Mouse (Mus musculus) lung, embryonic 16.5 days (tissue): ENCODE measurements at regions not wholly inside any gene's neighbourhood (a gene's known extent, or its start where the extent isn't known, plus 50 kb on each side); places are given as distances from the start of the nearest gene placed in this dataset.
A peak's percentile ranks its signal among the peaks of the same experiment; 100 is the strongest.

ENCODE experiments used
- ATAC-seq: fragments of 200-750 bp; cut with Nextera tagmentation; 2 replicates; pipeline ENCODE4 v1.8.0; 2017; ENCODE audit warnings: low read depth, mild to moderate bottlenecking, moderate library complexity
- H3K27ac ChIP-seq: fragments of 300-500 bp; sonication (generic); 2 replicates; pipeline ENCODE4 v1.5.1; 2014; ENCODE audit warnings: mild to moderate bottlenecking, control low read depth, low read length
- H3K27me3 ChIP-seq: fragments of 300-500 bp; sonication (generic); 2 replicates; pipeline ENCODE4 v1.6.1; 2014; ENCODE audit warnings: low read depth, low read length, mixed read lengths; ENCODE audit not compliant: control insufficient read depth, insufficient read depth
- H3K36me3 ChIP-seq: fragments of 300-500 bp; sonication (generic); 2 replicates; pipeline ENCODE4 v1.6.1; 2014; ENCODE audit warnings: low read length; ENCODE audit not compliant: control insufficient read depth, insufficient read depth
- H3K4me1 ChIP-seq: fragments of 300-500 bp; sonication (generic); replicated peaks from 2 replicates; pipeline ENCODE4 v1.6.1; 2014; ENCODE audit warnings: low read length, mixed read lengths; ENCODE audit not compliant: control insufficient read depth, insufficient read depth
- H3K4me2 ChIP-seq: fragments of 300-500 bp; sonication (generic); 2 replicates; pipeline ENCODE4 v1.6.1; 2014; ENCODE audit warnings: low read depth, low read length, control low read depth
- H3K4me3 ChIP-seq: fragments of 300-500 bp; sonication (generic); 2 replicates; pipeline ENCODE4 v1.5.1; 2014; ENCODE audit warnings: mild to moderate bottlenecking, low read length, control low read depth
- H3K9ac ChIP-seq: fragments of 300-500 bp; sonication (generic); 2 replicates; pipeline ENCODE4 v1.6.1; 2014; ENCODE audit warnings: low read length, control low read depth
- H3K9me3 ChIP-seq: fragments of 300-500 bp; sonication (generic); 2 replicates; pipeline ENCODE4 v1.6.1; 2016; ENCODE audit warnings: low read length; ENCODE audit not compliant: control insufficient read depth
- WGBS: fragments of 180-500 bp; shearing (Covaris S2); extraction: QIAGEN DNeasy Blood & Tissue Kit; methylation state at CpG from one replicate; pipeline ENCODE4 v1.1.7; 2014; 5-methylcytosine and 5-hydroxymethylcytosine counted together

- no peak overlapping the region for H3K27ac ChIP-seq
- H3K27me3 ChIP-seq: no peaks in the 10 kb centered on the region
- no peaks in the 10 kb centered on the region for H3K4me1 ChIP-seq
- no peak for ATAC-seq
- 43% methylated on average over 4 of the region's 4 CpGs for WGBS
- no peaks in the 10 kb centered on the region for H3K9me3 ChIP-seq
- no peak overlapping the region for H3K4me3 ChIP-seq
- H3K4me2 ChIP-seq: no peak overlapping the region
- H3K36me3 ChIP-seq: no peaks in the 10 kb centered on the region
- no peak overlapping the region for H3K9ac ChIP-seq
Observed at GRCm38 (mm10) chr11:17324651-17325050, 67.3 kb downstream of the C1d start.

- H3K9me3 ChIP-seq: no peaks in the 10 kb centered on the region
- H3K4me2 ChIP-seq: no peak overlapping the region
- H3K36me3 ChIP-seq: no peaks in the 10 kb centered on the region
- no peaks in the 10 kb centered on the region for H3K4me1 ChIP-seq
- H3K9ac ChIP-seq: no peak overlapping the region
- WGBS: 60% methylated on average over 10 of the region's 10 CpGs
- H3K4me3 ChIP-seq: no peak overlapping the region
- ATAC-seq: peak; percentile 61; the same call in 1 of the 2 replicates
- H3K27ac ChIP-seq: no peak overlapping the region
- no peaks in the 10 kb centered on the region for H3K27me3 ChIP-seq
Observed at GRCm38 (mm10) chr11:17325731-17326646, 68.6 kb downstream of the C1d start.

GRCm38 (mm10) chr11:17326695-17327094 lies 69.3 kb downstream of the C1d start:
- Histone ChIP-seq H3K9ac (no peak overlapping the region), H3K27ac (no peak overlapping the region), H3K4me3 (no peak overlapping the region), H3K9me3 (no peaks in the 10 kb centered on the region), H3K4me2 (no peak overlapping the region), H3K4me1 (no peaks in the 10 kb centered on the region), H3K27me3 (no peaks in the 10 kb centered on the region), H3K36me3 (no peaks in the 10 kb centered on the region)
- WGBS: 54% methylated on average over 4 of the region's 4 CpGs
- no peak for ATAC-seq

GRCm38 (mm10) chr11:17351476-17351875 lies 94.1 kb downstream of the C1d start:
- ATAC-seq: no peak
- Histone ChIP-seq H3K9me3 (no peaks in the 10 kb centered on the region), H3K4me3 (no peak overlapping the region), H3K4me2 (no peak overlapping the region), H3K27ac (no peak overlapping the region), H3K36me3 (no peaks in the 10 kb centered on the region), H3K27me3 (no peaks in the 10 kb centered on the region), H3K9ac (no peak overlapping the region), H3K4me1 (no peaks in the 10 kb centered on the region)
- WGBS: 91% methylated on average over 1 of the region's 1 CpGs

- H3K36me3 ChIP-seq: no peaks in the 10 kb centered on the region
- no peak overlapping the region for H3K4me3 ChIP-seq
- H3K9ac ChIP-seq: no peak overlapping the region
- no peaks in the 10 kb centered on the region for H3K4me1 ChIP-seq
- H3K4me2 ChIP-seq: no peak overlapping the region
- WGBS: 66% methylated on average over 17 of the region's 17 CpGs
- no peak overlapping the region for H3K27ac ChIP-seq
- no peak for ATAC-seq
- no peaks in the 10 kb centered on the region for H3K9me3 ChIP-seq
- no peaks in the 10 kb centered on the region for H3K27me3 ChIP-seq
Observed at GRCm38 (mm10) chr11:17352148-17353130, 95.1 kb downstream of the C1d start.

- Histone ChIP-seq H3K9ac (no peak overlapping the region), H3K4me2 (no peak overlapping the region), H3K9me3 (no peaks in the 10 kb centered on the region), H3K27me3 (no peaks in the 10 kb centered on the region), H3K4me1 (no peaks in the 10 kb centered on the region), H3K27ac (no peak overlapping the region), H3K4me3 (no peak overlapping the region), H3K36me3 (no peaks in the 10 kb centered on the region)
- WGBS: 74% methylated on average over 1 of the region's 1 CpGs
- no peak for ATAC-seq
Observed at GRCm38 (mm10) chr11:17359698-17360254, 102.4 kb downstream of the C1d start.

GRCm38 (mm10) chr11:17377859-17378258 lies 120.5 kb downstream of the C1d start:
- no peaks in the 10 kb centered on the region for H3K27me3 ChIP-seq
- no peaks in the 10 kb centered on the region for H3K4me1 ChIP-seq
- H3K27ac ChIP-seq: no peak overlapping the region
- H3K36me3 ChIP-seq: no peaks in the 10 kb centered on the region
- no peak overlapping the region for H3K4me2 ChIP-seq
- H3K9ac ChIP-seq: no peak overlapping the region
- no peak for ATAC-seq
- WGBS: 69% methylated on average over 3 of the region's 3 CpGs
- H3K4me3 ChIP-seq: no peak overlapping the region
- H3K9me3 ChIP-seq: no peaks in the 10 kb centered on the region

GRCm38 (mm10) chr11:17386756-17387155 lies 129.4 kb downstream of the C1d start:
- H3K27me3 ChIP-seq: no peaks in the 10 kb centered on the region
- H3K4me1 ChIP-seq: no peaks in the 10 kb centered on the region
- H3K4me2 ChIP-seq: no peak overlapping the region
- no peak overlapping the region for H3K9ac ChIP-seq
- H3K27ac ChIP-seq: no peak overlapping the region
- H3K4me3 ChIP-seq: no peak overlapping the region
- H3K9me3 ChIP-seq: no peaks in the 10 kb centered on the region
- 50% methylated on average over 3 of the region's 3 CpGs for WGBS
- no peaks in the 10 kb centered on the region for H3K36me3 ChIP-seq
- no peak for ATAC-seq

GRCm38 (mm10) chr11:17393832-17394231 lies 136.5 kb downstream of the C1d start:
- H3K36me3 ChIP-seq: no peaks in the 10 kb centered on the region
- no peak for ATAC-seq
- WGBS: 55% methylated on average over 6 of the region's 6 CpGs

More at GRCm38 (mm10) chr11:17393832-17394231, 136.5 kb downstream of the C1d start:
- Histone ChIP-seq H3K27me3 (no peaks in the 10 kb centered on the region), H3K9ac (no peak overlapping the region), H3K4me2 (no peak overlapping the region), H3K4me1 (no peaks in the 10 kb centered on the region), H3K4me3 (no peak overlapping the region), H3K9me3 (no peaks in the 10 kb centered on the region), H3K27ac (no peak overlapping the region)
